Mouse (Mus musculus): ENCODE results near the gene Birc2. TPM values are rescaled to one million over a fixed set of nuclear protein-coding genes. Genes with fewer than 3 reads are reported as not detected.

The Birc2 gene
- total and polyA plus RNA-seq, 3 experiments = 12.9 to 28.2 (median 22.0) TPM

DNA sequence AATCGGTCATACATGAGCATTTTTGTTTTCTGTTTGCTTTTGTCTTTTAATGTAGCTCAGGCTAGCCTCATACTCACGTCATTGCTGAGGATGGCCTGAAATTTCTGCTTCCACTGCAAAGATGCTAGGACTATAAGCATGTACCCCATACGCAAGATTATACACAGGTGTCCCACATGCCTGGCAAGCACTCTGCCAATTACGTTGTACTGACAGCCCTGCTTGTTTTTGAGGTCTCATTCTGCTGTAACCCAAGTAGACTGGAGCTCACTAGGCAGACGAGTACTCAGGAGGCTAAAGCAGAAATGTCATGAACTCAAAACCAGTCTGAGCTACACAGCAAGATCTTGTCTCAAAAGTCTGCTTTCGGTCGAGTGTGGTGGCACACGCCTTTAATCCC is 15.0 kb upstream of the Birc2 start:
- Histone ChIP-seq H3K36me3 (ENCODE audit: control insufficient read depth, insufficient read depth, low read length) (no peaks in the 10 kb centered on the region), H3K79me2 (replicated peaks; ENCODE audit: control insufficient read depth, insufficient read depth, low read length) (no peaks in the 10 kb centered on the region), H3K4me1 (ENCODE audit: control insufficient read depth, insufficient read depth, low read length) (no peaks in the 10 kb centered on the region), H3K27ac (no peak overlapping the region), H3K27me3 (ENCODE audit: control insufficient read depth, insufficient read depth, low read length) (no peaks in the 10 kb centered on the region), H3K9ac (ENCODE audit: low read depth, low read length) (no peak overlapping the region), H3K4me3 (no peak overlapping the region)
- DNase-seq = no peak
- intact Hi-C loops (cut with DNase I) = no loop called here
- 91% methylated on average over 8 of the region's 8 CpGs for WGBS
- TF ChIP-seq CTCF (IDR thresholded peaks at IDR 0.05) (no peak), POLR2A (IDR thresholded peaks at IDR 0.05; ENCODE audit: insufficient read depth, low read depth, low read length) (no peak), EP300 (IDR thresholded peaks at IDR 0.05; ENCODE audit: insufficient read depth, low read depth, low read length) (no peak)

- no peak overlapping the region for H3K27ac ChIP-seq
- H3K79me2 ChIP-seq (replicated peaks; ENCODE audit: control insufficient read depth, insufficient read depth, low read length) = no peaks in the 10 kb centered on the region
- no peaks in the 10 kb centered on the region for H3K4me1 ChIP-seq (ENCODE audit: control insufficient read depth, insufficient read depth, low read length)
- no peak overlapping the region for H3K4me3 ChIP-seq
- TF ChIP-seq EP300 (IDR thresholded peaks at IDR 0.05; ENCODE audit: insufficient read depth, low read depth, low read length) = no peak
- TF ChIP-seq POLR2A (IDR thresholded peaks at IDR 0.05; ENCODE audit: insufficient read depth, low read depth, low read length) = no peak
- TF ChIP-seq CTCF (IDR thresholded peaks at IDR 0.05) = no peak
- WGBS = 90% methylated on average over 18 of the region's 18 CpGs
- no peaks in the 10 kb centered on the region for H3K27me3 ChIP-seq (ENCODE audit: control insufficient read depth, insufficient read depth, low read length)
- H3K36me3 ChIP-seq (ENCODE audit: control insufficient read depth, insufficient read depth, low read length) = no peaks in the 10 kb centered on the region
- DNase-seq = no peak
- intact Hi-C loops (cut with DNase I) = no loop called here
- H3K9ac ChIP-seq (ENCODE audit: low read depth, low read length) = no peak overlapping the region
Measured at GRCm38 (mm10) chr9:7848191-7848590, 11.3 kb upstream of the Birc2 start.

DNA sequence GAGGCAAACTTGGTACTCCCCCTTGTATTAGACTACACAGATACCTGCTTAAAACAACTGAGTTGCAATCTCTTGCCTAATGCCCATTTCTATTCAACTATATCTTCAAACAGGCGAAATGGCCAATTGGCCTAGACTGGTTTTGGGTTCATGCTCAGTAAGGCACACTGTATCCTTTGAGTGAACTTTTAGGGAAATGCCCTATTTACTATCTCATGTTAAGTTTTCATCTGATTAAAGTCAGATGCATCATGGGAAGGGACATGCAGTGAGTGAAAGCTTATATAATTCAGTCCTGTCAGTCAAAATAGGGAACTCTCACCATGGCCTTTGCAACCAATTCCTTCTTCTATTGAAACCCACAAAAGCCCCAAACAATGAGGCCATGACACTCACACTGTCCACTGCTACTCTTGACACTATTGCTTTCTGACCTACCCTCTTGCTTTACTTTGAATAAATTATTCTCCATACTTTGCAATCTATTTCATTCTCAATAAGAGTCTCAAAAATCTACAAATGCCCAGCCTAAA is 9.9 kb upstream of the Birc2 start:
- intact Hi-C loops (cut with DNase I) = no loop called here
- no peak overlapping the region for H3K27ac ChIP-seq
- no peaks in the 10 kb centered on the region for H3K79me2 ChIP-seq (replicated peaks; ENCODE audit: control insufficient read depth, insufficient read depth, low read length)
- H3K4me1 ChIP-seq (ENCODE audit: control insufficient read depth, insufficient read depth, low read length) = no peaks in the 10 kb centered on the region
- 96% methylated on average over 1 of the region's 1 CpGs for WGBS
- TF ChIP-seq CTCF (IDR thresholded peaks at IDR 0.05) = no peak
- TF ChIP-seq EP300 (IDR thresholded peaks at IDR 0.05; ENCODE audit: insufficient read depth, low read depth, low read length) = no peak
- no peak for TF ChIP-seq POLR2A (IDR thresholded peaks at IDR 0.05; ENCODE audit: insufficient read depth, low read depth, low read length)
- no peaks in the 10 kb centered on the region for H3K36me3 ChIP-seq (ENCODE audit: control insufficient read depth, insufficient read depth, low read length)
- DNase-seq = no peak
- no peaks in the 10 kb centered on the region for H3K27me3 ChIP-seq (ENCODE audit: control insufficient read depth, insufficient read depth, low read length)
- no peak overlapping the region for H3K4me3 ChIP-seq
- H3K9ac ChIP-seq (ENCODE audit: low read depth, low read length) = no peak overlapping the region

DNA sequence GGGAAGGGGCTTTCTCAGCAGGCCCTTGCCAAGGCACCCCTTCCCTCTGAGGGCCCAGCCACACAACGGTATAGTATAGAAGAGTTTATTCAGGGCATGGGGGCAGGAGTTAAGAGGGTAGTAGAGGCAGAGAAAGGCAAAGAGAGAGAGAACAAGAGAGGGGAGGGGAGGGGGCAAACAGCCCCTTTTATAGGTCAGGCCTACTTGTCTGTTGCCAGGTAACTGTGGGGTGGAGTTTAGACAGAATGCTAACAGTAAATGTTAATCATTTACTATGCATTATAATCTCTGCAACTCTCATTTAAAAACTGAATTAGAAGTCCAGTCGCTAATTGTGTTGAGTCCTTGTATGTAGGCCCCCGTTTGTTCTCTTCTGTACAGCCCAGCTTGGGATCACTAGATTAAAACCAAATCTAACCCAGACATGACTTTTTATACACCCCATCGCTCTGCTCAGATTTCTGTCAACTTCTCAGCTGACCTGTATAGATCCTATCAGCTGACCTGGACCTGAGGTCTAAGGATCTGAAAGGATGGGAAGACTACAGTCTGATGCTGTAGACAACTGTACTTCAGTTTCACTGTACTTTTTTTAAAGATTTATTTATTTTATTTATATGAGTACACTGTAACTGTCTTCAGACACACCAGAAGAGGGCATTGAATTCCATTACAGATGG is 8.5 kb upstream of the Birc2 start:
- Histone ChIP-seq H3K27me3 (ENCODE audit: control insufficient read depth, insufficient read depth, low read length) (no peaks in the 10 kb centered on the region), H3K9ac (ENCODE audit: low read depth, low read length) (no peak overlapping the region), H3K36me3 (ENCODE audit: control insufficient read depth, insufficient read depth, low read length) (no peaks in the 10 kb centered on the region), H3K4me3 (no peak overlapping the region), H3K4me1 (ENCODE audit: control insufficient read depth, insufficient read depth, low read length) (no peaks in the 10 kb centered on the region), H3K27ac (no peak overlapping the region), H3K79me2 (replicated peaks; ENCODE audit: control insufficient read depth, insufficient read depth, low read length) (no peaks in the 10 kb centered on the region)
- DNase-seq = no peak
- TF ChIP-seq EP300 (IDR thresholded peaks at IDR 0.05; ENCODE audit: insufficient read depth, low read depth, low read length) (no peak), CTCF (IDR thresholded peaks at IDR 0.05) (no peak)
- 89% methylated on average over 4 of the region's 4 CpGs for WGBS
- intact Hi-C loops (cut with DNase I) = no loop called here

DNA sequence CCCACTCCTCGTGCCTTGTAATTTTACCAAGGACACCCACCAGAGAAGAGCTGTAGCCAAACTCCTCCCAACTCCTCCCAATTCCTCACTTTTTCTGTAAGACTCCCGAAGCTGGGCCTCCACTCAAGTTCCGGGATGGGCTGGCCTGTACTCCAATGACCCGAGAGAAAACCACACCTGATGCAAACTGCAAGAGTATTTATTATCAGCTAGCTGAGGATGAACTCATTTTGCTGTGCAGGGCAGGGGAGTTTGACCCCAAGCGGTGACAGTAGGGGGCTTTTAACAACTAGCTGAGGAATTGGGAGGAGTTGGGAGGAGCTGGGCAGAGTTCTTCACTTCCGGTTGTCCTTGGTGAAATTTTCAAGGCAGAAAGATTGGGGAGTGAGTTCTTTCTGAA is 4.4 kb upstream of the Birc2 start:
- no peaks in the 10 kb centered on the region for H3K4me1 ChIP-seq (ENCODE audit: control insufficient read depth, insufficient read depth, low read length)
- no peaks in the 10 kb centered on the region for H3K79me2 ChIP-seq (replicated peaks; ENCODE audit: control insufficient read depth, insufficient read depth, low read length)
- intact Hi-C loops (cut with DNase I) = no loop called here
- H3K27me3 ChIP-seq (ENCODE audit: control insufficient read depth, insufficient read depth, low read length) = no peaks in the 10 kb centered on the region
- no peak overlapping the region for H3K9ac ChIP-seq (ENCODE audit: low read depth, low read length)
- no peak for DNase-seq
- no peak overlapping the region for H3K4me3 ChIP-seq
- no peak overlapping the region for H3K27ac ChIP-seq
- WGBS = 69% methylated on average over 6 of the region's 6 CpGs
- H3K36me3 ChIP-seq (ENCODE audit: control insufficient read depth, insufficient read depth, low read length) = no peaks in the 10 kb centered on the region
- TF ChIP-seq POLR2A (IDR thresholded peaks at IDR 0.05; ENCODE audit: insufficient read depth, low read depth, low read length) (no peak), EP300 (IDR thresholded peaks at IDR 0.05; ENCODE audit: insufficient read depth, low read depth, low read length) (no peak), CTCF (IDR thresholded peaks at IDR 0.05) (no peak)

DNA sequence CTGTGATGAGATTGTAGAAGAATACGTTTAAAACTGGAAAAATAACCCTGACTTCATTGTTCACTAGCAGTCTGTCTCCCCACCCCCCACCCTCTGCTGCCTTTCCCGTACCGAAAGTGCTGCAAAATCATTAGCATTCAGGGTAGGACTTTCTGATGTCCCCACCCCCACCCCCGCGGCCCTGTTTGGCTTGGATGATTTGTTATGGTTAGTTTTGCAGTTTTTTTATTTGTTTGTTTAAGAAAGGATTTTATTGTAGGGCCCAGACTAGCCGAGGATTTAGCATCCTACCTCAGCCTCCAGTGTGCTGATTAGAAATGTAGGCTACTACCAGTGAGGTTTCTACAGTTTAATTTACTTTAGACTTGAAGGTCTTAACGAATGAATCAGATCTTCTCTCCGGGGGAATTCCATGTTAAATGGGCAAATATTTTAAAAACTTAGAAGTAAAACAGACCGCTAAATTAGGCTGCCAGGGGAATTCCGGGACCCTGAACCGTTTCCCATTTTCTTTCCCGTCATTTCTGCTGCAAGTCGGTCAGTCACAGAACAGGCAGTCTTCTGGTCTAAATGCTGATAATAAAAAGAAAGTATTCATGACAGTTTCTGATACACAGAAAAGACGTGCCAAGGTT is 1.1 kb upstream of the Birc2 start:
- Histone ChIP-seq H3K9ac (ENCODE audit: low read depth, low read length) (peak overlapping the region; percentile 45), H3K27me3 (ENCODE audit: control insufficient read depth, insufficient read depth, low read length) (no peaks in the 10 kb centered on the region), H3K27ac (peak overlapping the region; percentile 99), H3K4me3 (peak overlapping the region; percentile 72), H3K4me1 (ENCODE audit: control insufficient read depth, insufficient read depth, low read length) (peaks cover 9% of the 10 kb centered on the region), H3K36me3 (ENCODE audit: control insufficient read depth, insufficient read depth, low read length) (peaks cover 24% of the 10 kb centered on the region), H3K79me2 (replicated peaks; ENCODE audit: control insufficient read depth, insufficient read depth, low read length) (no peaks in the 10 kb centered on the region)
- TF ChIP-seq CTCF (IDR thresholded peaks at IDR 0.05) (no peak), EP300 (IDR thresholded peaks at IDR 0.05; ENCODE audit: insufficient read depth, low read depth, low read length) (no peak), POLR2A (IDR thresholded peaks at IDR 0.05; ENCODE audit: insufficient read depth, low read depth, low read length) (no peak)
- DNase-seq = no peak
- intact Hi-C loops (cut with DNase I) = loop anchor here (2.0 to 10.0 kb wide), 2 partner anchors 35 to 167 kb away; partner anchors contain the start of genes Birc3 and Yap1
- 13% methylated on average over 14 of the region's 14 CpGs for WGBS

All from heart, adult 2 months (tissue).